Comparison of ENCODE assay signal across 10 mouse cellular contexts in the genomic region with DNA sequence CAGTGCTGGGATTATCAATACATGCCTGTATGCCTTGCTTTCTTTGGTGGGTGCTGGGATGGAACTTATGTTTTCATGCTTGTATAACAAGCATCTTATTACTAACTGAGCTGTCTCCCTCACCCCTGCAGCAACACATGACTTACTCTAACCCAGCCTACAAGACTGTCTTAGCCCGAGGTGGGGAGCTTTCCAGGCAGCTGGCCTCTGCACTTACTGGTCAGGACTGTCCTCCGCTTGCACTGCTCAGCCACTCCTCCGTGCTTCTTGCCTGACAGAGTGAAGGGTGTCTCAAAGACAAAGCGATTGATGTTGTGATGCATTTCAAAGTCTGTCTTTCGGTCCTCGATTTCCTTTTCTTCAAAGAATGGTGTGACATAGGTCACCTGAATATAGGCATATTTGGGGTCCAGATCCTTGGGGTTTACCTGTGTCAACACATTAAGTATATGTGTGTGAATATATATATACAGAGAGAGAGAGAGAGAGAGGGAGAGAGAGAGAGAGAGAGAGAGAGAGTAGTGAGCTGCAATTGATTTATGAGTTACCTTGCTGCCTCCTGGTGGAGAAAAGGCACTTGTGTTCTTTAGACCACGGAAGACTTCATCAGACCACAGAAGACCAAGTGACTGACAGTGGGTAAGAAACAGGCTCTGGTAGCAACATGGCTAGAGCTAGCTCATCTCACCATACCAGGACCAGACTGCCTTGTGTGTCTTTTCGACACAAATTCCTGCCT. TPM values are rescaled to one million over a fixed set of nuclear protein-coding genes. Genes with fewer than 3 reads are reported as not detected.
A peak's percentile ranks its signal among the peaks of the same experiment; 100 is the strongest.
DNase-seq lines count a peak whose midpoint lies in the region; ATAC-seq and TF ChIP-seq lines count a peak whose summit lies in the region.
"Had no signal": no experiment of that assay in that cellular context is flagged by ENCODE, and none has a peak within 500 bp of the region (broad histone marks: within the 10 kb centered on the region; RNA-seq: fewer than 3 reads in every experiment).

No protein-coding gene starts in this region.

- no peak overlapping the region for H3K4me3 ChIP-seq in lung, postnatal 0 days (ENCODE audit: low read depth, low read length)
- no peak overlapping the region for H3K4me3 ChIP-seq in lung, adult 2 months (replicated peaks; ENCODE audit: extremely low read depth, low read depth, low read length)
- no peak overlapping the region for H3K4me3 ChIP-seq in hindbrain, embryonic 12.5 days
- H3K4me3 ChIP-seq: embryonic facial prominence, embryonic 12.5 days had no signal

- H3K9ac ChIP-seq in lung, postnatal 0 days (replicated peaks; ENCODE audit: low read depth): no peak overlapping the region
- H3K9ac ChIP-seq in hindbrain, embryonic 12.5 days: no peak overlapping the region
- H3K9ac ChIP-seq: embryonic facial prominence, embryonic 12.5 days had no signal

- no peak for TF ChIP-seq EP300 in lung, postnatal 0 days (IDR thresholded peaks at IDR 0.05)

- H3K27me3 ChIP-seq in lung, postnatal 0 days (replicated peaks; ENCODE audit: insufficient read depth, low read length): no peaks in the 10 kb centered on the region
- no peaks in the 10 kb centered on the region for H3K27me3 ChIP-seq in hindbrain, embryonic 12.5 days
- H3K27me3 ChIP-seq: embryonic facial prominence, embryonic 12.5 days had no signal

- no peak for TF ChIP-seq POLR2A in lung, adult 2 months (IDR thresholded peaks at IDR 0.05; ENCODE audit: borderline replicate concordance, extremely low read depth, low read depth, low read length)

- no peak for ATAC-seq in lung, postnatal 0 days
- peak; percentile 33; the same call in 1 of the 2 replicates for ATAC-seq in hindbrain, embryonic 12.5 days (ENCODE audit: low FRiP score)

- DNase-seq in cerebellum, postnatal 25 days: peak; percentile 14 to 33
- DNase-seq in cerebellum, adult 8-10 months: no peak
- DNase-seq in lung, postnatal 0 days (ENCODE audit: low spot score): peak; percentile 19
- no peak for DNase-seq in lung, adult 2 months
- peak; percentile 46 for DNase-seq in retina, embryonic 14.5 days (ENCODE audit: low spot score)
- DNase-seq in left cerebral cortex, postnatal 4 days: no peak
- no peak for DNase-seq in right cerebral cortex, postnatal 25 days
- DNase-seq: layer of hippocampus, adult 9-11 months had no signal

- H3K9me3 ChIP-seq in lung, postnatal 0 days (ENCODE audit: low read length): no peaks in the 10 kb centered on the region
- no peaks in the 10 kb centered on the region for H3K9me3 ChIP-seq in hindbrain, embryonic 12.5 days (replicated peaks)
- H3K9me3 ChIP-seq: embryonic facial prominence, embryonic 12.5 days had no signal

- peak; percentile 54 for TF ChIP-seq CTCF in lung, postnatal 0 days (IDR thresholded peaks at IDR 0.05)
- no peak for TF ChIP-seq CTCF in lung, adult 2 months (IDR thresholded peaks at IDR 0.05; ENCODE audit: insufficient read depth, low read length)

- H3K4me1 ChIP-seq in lung, postnatal 0 days (ENCODE audit: insufficient read depth, low read depth, low read length): no peaks in the 10 kb centered on the region
- no peaks in the 10 kb centered on the region for H3K4me1 ChIP-seq in lung, adult 2 months (ENCODE audit: control insufficient read depth, insufficient read depth, low read length)
- no peaks in the 10 kb centered on the region for H3K4me1 ChIP-seq in hindbrain, embryonic 12.5 days
- H3K4me1 ChIP-seq: embryonic facial prominence, embryonic 12.5 days had no signal

- intact Hi-C loops in left cerebral cortex, postnatal 4 days (cut with DNase I): loop anchor here (5.0 kb wide), 1 partner anchor 725 kb away; no protein-coding TSS in a partner anchor

- no peak overlapping the region for H3K27ac ChIP-seq in lung, postnatal 0 days (ENCODE audit: low read length)
- no peak overlapping the region for H3K27ac ChIP-seq in hindbrain, embryonic 12.5 days
- H3K27ac ChIP-seq: embryonic facial prominence, embryonic 12.5 days had no signal

- 54% methylated on average over 8 of the region's 8 CpGs for WGBS in lung, postnatal 0 days
- 60% methylated on average over 8 of the region's 8 CpGs for WGBS in lung, adult 2 months
- 56% methylated on average over 8 of the region's 8 CpGs for WGBS in hindbrain, embryonic 12.5 days

- H3K36me3 ChIP-seq in lung, postnatal 0 days (ENCODE audit: insufficient read depth, low read length): no peaks in the 10 kb centered on the region
- no peaks in the 10 kb centered on the region for H3K36me3 ChIP-seq in hindbrain, embryonic 12.5 days
- H3K36me3 ChIP-seq: embryonic facial prominence, embryonic 12.5 days had no signal

- no peak overlapping the region for H3K4me2 ChIP-seq in lung, postnatal 0 days (replicated peaks; ENCODE audit: low read depth, low read length)
- H3K4me2 ChIP-seq in hindbrain, embryonic 12.5 days (replicated peaks): no peak overlapping the region
- H3K4me2 ChIP-seq: embryonic facial prominence, embryonic 12.5 days had no signal

RNA-seq across cellular contexts. Expression of a gene that starts 51.1 kb away (rescaled TPM):
- polyA plus RNA-seq in lung, postnatal 0 days (2015; fragmentation: Nextera tagmentation; extraction: Ambion mirVana): not detected in 2 replicates
- polyA plus RNA-seq in lung, adult 2 months (2012; rRNA removed): not detected in 2 replicates
- polyA plus RNA-seq in hindbrain, embryonic 12.5 days (2016; fragmentation: Nextera tagmentation; extraction: Ambion mirVana): not detected in 2 replicates
- not detected for total RNA-seq in left cerebral cortex, postnatal 4 days (2021)
- polyA plus RNA-seq: embryonic facial prominence, embryonic 12.5 days had no signal

Comparison
In these comparisons a context has a peak if more than half of its experiments do, and no peak if none do; other contexts are left out.
1. DNase-seq: peak in cerebellum, postnatal 25 days (2 of 2), lung, postnatal 0 days (single experiment) and retina, embryonic 14.5 days (single experiment); none in cerebellum, adult 8-10 months (single experiment), lung, adult 2 months (single experiment), left cerebral cortex, postnatal 4 days (single experiment) and right cerebral cortex, postnatal 25 days (single experiment).